Mouse (Mus musculus): ENCODE measurements around the gene Nsfl1c.

DNA sequence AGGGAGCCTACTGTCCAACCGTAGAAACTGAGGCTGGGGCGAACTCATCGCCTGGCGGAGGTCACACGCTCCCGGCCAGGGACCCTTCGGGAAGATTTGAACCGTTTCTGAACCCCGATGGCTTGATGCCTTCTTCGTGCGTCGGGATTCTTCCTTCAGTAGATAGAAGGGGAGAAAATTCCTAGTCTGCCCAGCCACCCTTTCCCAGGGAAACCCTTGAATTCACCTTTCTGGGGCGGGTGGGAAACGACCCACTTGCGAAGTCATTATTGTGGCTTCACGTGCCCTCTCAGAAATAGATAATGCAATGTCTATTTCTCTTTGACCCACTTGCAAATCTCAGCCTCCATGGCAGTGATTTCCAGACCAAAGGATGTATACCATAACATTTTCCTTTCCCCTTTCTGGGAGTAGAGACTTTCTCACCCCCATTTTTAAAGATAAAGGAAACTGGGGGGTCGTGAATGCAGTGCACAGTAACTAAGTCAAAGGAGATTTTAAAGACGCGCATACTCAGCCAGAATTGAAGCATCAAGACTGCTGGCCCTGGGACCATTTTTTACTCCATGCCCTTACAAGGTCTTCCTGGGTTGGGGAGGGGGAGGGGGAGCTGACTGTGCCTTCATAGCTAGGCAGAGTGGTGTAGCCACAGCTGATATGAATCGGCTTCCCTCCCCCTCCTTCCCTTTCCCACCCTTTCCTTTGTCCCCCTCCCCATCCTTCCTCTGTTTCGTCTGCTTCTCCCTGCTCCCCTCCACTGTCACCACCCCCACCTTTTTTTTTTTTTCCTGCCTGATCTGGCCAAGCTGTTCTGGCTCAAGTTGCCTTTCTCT, 49.3 kb downstream of the Nsfl1c start:
- TF ChIP-seq ZC3H11A (IDR thresholded peaks at IDR 0.05; ENCODE audit: borderline replicate concordance, low read depth, low read length) (no peak), HCFC1 (IDR thresholded peaks at IDR 0.05; ENCODE audit: borderline replicate concordance, insufficient read depth, low read length) (no peak), ZNF384 (IDR thresholded peaks at IDR 0.05; ENCODE audit: low read depth, low read length) (0 out of 2 replicates have a peak, but pooled peaks have one; percentile 59), MAFK (IDR thresholded peaks at IDR 0.05; ENCODE audit: insufficient read depth, low read depth, low read length) (no peak), CHD2 (IDR thresholded peaks at IDR 0.05; ENCODE audit: low read depth, low read length) (no peak)

All from ES-E14 (cell line).